Mouse (Mus musculus) layer of hippocampus, postnatal 14 days (tissue): Measurements from ENCODE around the gene Sapcd1. TPM values are rescaled to one million over a fixed set of nuclear protein-coding genes. Genes with fewer than 3 reads are reported as not detected.

ENCODE experiments used
- DNase-seq, 2 experiments: peaks; one replicate each; pipeline ENCODE4 v3.0.0; 2021 to 2022; ENCODE audit warnings: low spot score in 2 of 2, mixed read lengths in 1 of 2
- total RNA-seq, 2 experiments: library from RNA; stranded (reverse); gene quantifications; 2 replicates each; pipeline ENCODE4 v1.2.3; 2021

The Sapcd1 gene
- total RNA-seq, 2 experiments from 2014 or later: 1.8 to 2.6 TPM

GRCm38 (mm10) chr17:35031880-35032279 lies 4.1 kb upstream of the Sapcd1 start:
- DNase-seq: no peak

GRCm38 (mm10) chr17:35031272-35031671 lies 3.5 kb upstream of the Sapcd1 start:
- no peak for DNase-seq

GRCm38 (mm10) chr17:35029691-35030532 lies 2.1 kb upstream of the Sapcd1 start:
- DNase-seq: no peak

- DNase-seq: no peak
Observed at GRCm38 (mm10) chr17:35028315-35028714, 499 bp upstream of the Sapcd1 start.

GRCm38 (mm10) chr17:35026206-35026605 lies 1.6 kb downstream of the Sapcd1 start:
- DNase-seq: no peak

GRCm38 (mm10) chr17:35024691-35025488 lies 2.9 kb downstream of the Sapcd1 start:
- DNase-seq: no peak

GRCm38 (mm10) chr17:35024261-35024660 lies 3.6 kb downstream of the Sapcd1 start:
- DNase-seq: no peak

GRCm38 (mm10) chr17:35023756-35024155 lies 4.1 kb downstream of the Sapcd1 start:
- DNase-seq: no peak

- DNase-seq: no peak
Observed at GRCm38 (mm10) chr17:35023221-35023620, 4.6 kb downstream of the Sapcd1 start.

GRCm38 (mm10) chr17:35022541-35023060 lies 5.2 kb downstream of the Sapcd1 start:
- DNase-seq: no peak

GRCm38 (mm10) chr17:35021842-35022477 lies 5.9 kb downstream of the Sapcd1 start:
- DNase-seq: no peak

- peak; percentile 82 to 89 for DNase-seq
Observed at GRCm38 (mm10) chr17:35021163-35021808, 6.5 kb downstream of the Sapcd1 start.

GRCm38 (mm10) chr17:35020551-35020950 lies 7.3 kb downstream of the Sapcd1 start:
- no peak for DNase-seq

- DNase-seq: no peak
Observed at GRCm38 (mm10) chr17:35019894-35020293, 7.9 kb downstream of the Sapcd1 start.

- DNase-seq: no peak
Observed at GRCm38 (mm10) chr17:35018171-35018570, 9.6 kb downstream of the Sapcd1 start.

GRCm38 (mm10) chr17:35017706-35018030 lies 10.1 kb downstream of the Sapcd1 start:
- DNase-seq: no peak

- no peak for DNase-seq
Observed at GRCm38 (mm10) chr17:35016791-35017705, 10.8 kb downstream of the Sapcd1 start.

GRCm38 (mm10) chr17:35016376-35016775 lies 11.4 kb downstream of the Sapcd1 start, which contains the start of gene Vwa7:
Gene Vwa7 (plus strand): TSS chr17:35016579.
- peak in 1 of 2 experiments; percentile 27 for DNase-seq

GRCm38 (mm10) chr17:35015296-35015695 lies 12.5 kb downstream of the Sapcd1 start:
- DNase-seq: no peak

GRCm38 (mm10) chr17:35013221-35013620 lies 14.6 kb downstream of the Sapcd1 start:
- no peak for DNase-seq
